Mouse (Mus musculus): ENCODE results near the gene Gm49337.

The Gm49337 gene

DNA sequence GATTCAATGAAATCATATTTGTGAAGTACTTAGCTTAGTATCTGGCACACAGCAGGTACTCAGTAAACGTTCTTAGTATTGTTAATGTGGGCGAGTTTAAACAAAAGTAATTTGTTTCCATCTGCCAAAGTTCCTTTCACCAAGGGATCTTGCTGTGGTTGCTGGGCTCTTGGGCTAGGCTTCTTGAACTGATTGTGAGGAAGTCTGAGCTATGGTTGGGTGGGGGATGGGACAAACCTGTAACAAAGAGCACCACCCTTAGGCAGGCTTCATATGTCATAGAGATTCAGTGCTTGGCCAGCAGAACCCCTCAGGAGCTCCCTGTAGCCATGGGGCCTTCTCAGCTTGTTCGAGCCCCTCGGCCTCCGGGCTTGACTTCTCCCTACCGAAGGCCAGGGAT is at the start of gene Gm49337, which contains the start of gene 1700042G07Rik:
TSS of gene Gm49337 (plus strand) at position 313 of the 400 bp plus-strand sequence.
TSS of gene 1700042G07Rik (plus strand) at position 301 of the 400 bp plus-strand sequence.
- no peak for DNase-seq (ENCODE audit: extremely low read depth, insufficient read length, low spot score)

DNA sequence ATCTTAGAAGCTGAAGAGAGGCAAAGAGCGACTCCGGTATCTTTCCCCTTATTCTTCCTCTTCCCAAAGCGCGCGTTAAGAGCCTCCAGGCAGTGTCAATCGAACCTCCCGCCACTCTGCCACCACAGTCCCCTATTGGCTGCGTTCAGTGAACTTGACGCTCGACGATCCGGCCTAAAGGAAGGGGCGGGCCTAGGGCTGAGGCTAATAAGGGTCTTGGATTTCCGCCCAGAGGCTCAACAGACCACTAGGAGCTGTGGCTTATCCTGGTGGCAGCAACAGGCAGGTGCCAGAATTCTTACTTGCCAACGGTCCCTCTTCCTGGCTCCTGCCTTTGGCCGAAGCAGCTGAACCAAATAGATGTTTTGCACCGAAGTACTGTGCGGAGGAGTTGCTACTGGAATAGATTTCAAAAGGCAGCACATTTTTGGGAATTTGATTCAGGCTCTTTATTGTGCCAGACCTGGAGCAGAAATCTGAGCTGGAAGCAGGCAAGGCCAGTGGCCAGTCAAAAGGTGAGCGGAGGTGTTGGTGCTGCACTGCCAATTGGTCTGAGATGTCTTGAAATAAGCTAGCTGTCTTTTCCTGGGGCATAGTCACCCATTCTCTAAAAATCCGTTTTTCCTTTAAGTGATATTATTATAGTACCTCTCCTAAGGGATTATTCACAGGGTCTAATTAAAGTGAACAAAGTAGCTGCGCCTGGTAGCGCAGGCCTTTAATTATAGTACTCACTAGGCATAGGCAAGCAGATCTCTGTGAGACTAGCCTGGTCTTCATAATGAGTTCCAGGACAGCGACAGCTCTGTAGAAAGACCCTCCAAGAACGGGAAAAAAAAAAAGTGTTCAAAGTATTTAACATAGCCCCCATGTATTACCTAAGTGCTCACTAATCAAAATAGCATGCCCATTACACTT is 49.3 kb upstream of the Gm49337 start, which contains the start of the genes Rad54l and Pomgnt1:
TSS of gene Rad54l (minus strand) at position 89 of the 918 bp plus-strand sequence.
TSS of gene Pomgnt1 (plus strand) at position 239 of the 918 bp plus-strand sequence.
- peak; percentile 86 for DNase-seq (ENCODE audit: extremely low read depth, insufficient read length, low spot score)

- DNase-seq (ENCODE audit: extremely low read depth, insufficient read length, low spot score) = no peak
Measured at GRCm38 (mm10) chr4:116125803-116126386, 47.3 kb upstream of the Gm49337 start.

DNA sequence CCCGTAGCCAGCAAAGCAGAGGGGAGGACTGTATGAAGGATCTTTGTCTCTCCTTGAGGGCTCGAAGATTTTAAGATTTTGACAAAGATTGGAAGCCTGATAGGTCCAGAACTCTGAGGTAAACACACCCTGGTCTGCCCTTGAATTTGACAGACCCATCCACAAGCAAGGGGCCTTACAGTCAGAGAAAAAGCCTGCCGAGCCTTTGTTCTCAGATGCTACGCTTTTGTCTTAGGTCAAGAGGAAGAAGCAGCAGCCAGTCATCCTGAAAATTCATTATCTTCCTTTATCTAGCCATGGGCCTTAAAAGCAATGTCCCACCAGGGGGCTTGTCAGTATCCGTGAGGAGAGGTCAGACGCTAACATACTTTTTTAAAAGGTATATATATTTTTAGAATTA is 45.2 kb upstream of the Gm49337 start:
- no peak for DNase-seq (ENCODE audit: extremely low read depth, insufficient read length, low spot score)

GRCm38 (mm10) chr4:116133126-116133525 is 40.1 kb upstream of the Gm49337 start:
- no peak for DNase-seq (ENCODE audit: extremely low read depth, insufficient read length, low spot score)

GRCm38 (mm10) chr4:116134990-116135389 is 38.2 kb upstream of the Gm49337 start:
- DNase-seq (ENCODE audit: extremely low read depth, insufficient read length, low spot score) = no peak

DNA sequence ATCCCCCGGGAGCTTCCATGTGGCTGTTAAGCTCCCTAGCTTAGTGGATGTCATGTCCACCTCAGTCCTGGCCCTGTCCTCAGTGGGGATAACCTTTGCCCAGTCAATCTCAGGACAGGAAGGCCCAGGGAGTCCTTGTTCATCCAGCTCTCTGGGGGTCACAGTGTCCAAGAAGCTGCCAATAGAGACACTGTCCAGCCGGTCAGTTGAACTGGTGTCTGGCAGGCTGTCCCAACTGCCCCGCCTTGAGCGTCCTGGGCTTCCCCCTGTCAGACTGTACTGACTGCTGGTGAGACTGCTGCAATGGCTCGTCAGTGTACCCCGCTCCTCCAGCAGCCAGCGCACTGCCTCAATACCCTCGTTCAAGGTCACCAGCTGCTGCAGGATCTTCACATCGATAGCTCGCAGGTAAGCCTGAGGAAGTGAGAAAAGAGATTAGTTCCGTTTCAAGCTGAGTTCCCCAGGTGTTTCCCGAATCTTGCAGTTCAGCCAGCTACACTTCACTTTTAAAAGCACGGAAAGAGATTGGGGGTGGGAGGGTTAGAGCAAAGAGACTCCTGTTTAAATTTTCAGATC is 35.7 kb upstream of the Gm49337 start:
- DNase-seq (ENCODE audit: extremely low read depth, insufficient read length, low spot score) = no peak

GRCm38 (mm10) chr4:116140801-116141574 is 32.2 kb upstream of the Gm49337 start:
- DNase-seq (ENCODE audit: extremely low read depth, insufficient read length, low spot score) = no peak

- DNase-seq (ENCODE audit: extremely low read depth, insufficient read length, low spot score) = no peak
Measured at GRCm38 (mm10) chr4:116141736-116142135, 31.4 kb upstream of the Gm49337 start.

DNA sequence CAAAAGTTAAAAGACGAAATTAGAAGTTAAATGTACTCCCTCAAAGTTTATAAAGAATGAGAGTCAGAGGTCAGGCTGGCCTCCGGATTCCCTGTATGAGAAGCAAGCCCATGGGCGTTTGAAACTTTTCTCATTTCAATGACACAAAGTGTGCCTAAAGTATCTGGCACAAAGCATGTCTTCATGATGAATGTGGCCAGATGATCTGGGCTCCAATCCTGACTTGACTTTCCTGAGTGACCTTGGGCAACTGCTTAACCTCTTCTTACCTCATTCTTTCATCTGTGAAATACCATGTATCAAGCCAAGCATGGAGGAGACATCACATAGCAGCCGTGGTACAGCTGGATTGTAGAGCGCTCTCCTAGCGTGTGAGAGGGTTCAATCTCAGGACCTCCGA is 30.9 kb upstream of the Gm49337 start:
- no peak for DNase-seq (ENCODE audit: extremely low read depth, insufficient read length, low spot score)

DNA sequence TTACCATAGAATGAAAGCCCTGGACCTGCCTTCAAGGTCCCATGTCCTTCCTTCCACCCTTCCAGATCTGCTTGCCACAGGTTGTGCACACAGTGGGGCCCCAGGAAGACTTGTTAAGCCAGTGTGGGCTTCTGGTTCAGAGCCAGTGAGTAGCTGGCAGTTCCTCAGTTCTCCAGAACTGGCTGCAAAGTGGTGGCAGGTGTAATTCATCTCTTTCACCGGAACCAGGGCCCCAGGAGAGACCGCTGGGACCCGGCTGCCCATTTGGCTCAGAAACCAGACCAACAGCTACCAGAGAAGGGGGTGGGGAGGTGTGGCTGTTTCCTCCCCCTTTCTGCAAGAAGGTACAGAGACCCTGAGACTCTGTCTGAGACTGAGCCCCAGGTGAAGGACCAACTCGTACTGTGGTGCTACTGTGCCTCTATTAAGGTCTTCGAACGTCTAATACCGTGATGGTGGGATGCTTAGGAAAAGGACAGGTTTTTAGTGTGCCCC is 29.8 kb upstream of the Gm49337 start:
- DNase-seq (ENCODE audit: extremely low read depth, insufficient read length, low spot score) = no peak

- peak; percentile 79 for DNase-seq (ENCODE audit: extremely low read depth, insufficient read length, low spot score)
Measured at GRCm38 (mm10) chr4:116143891-116144717, 29.1 kb upstream of the Gm49337 start.

DNA sequence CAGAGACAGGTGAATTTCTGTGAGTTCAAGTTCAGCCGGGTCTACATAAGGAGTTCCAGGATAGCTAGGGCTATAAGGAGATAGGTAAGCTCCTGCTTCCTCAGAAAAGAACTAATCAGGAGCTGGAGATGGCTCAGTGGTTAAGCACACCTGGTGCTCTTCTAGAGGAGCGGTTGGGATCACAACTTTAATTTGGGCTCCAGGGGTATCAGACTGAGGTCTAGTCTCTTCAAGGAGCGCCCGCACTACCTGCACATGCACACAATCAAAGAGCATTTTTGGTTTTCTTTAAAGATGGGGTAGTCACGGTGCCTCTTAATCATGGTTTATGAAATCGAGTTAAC is 23.4 kb upstream of the Gm49337 start:
- DNase-seq (ENCODE audit: extremely low read depth, insufficient read length, low spot score) = no peak

DNA sequence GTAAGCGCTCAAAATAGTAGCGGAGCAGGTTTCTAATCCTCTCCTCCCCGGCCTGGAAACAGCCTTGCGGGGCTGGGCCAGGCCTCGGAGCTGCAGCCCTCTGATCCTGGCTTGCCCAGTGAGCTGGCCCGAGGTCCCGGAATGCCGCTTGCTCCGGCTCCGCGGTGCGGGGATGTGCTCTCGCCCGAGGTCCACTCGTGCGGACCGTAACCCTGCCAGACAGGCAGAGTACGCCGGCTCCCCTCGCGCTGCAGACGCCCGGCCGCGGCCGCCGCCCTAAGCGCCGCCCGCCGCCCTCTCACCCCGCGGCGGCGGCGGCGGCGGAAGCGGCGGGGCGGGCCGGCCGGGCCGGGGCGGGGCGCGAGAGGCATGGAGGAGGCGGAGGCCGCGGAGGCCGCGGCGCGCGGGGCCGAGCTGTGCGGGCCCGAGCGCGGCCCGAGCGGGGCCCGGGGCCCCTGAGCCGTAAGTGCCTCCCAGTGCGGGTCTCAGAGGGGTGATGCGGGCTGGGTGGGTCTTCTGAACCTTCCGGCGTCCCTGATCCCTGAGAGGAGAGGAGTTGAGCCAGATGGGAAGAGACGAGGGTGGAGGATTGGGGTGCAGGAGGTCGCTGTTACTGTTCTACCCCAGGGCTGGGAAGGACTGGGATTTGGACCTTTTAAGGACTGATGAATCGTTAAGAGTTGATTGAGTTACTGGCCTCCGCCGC is 22.9 kb upstream of the Gm49337 start:
- DNase-seq (ENCODE audit: extremely low read depth, insufficient read length, low spot score) = peak; percentile 79

GRCm38 (mm10) chr4:116150862-116151221 is 22.3 kb upstream of the Gm49337 start:
- no peak for DNase-seq (ENCODE audit: extremely low read depth, insufficient read length, low spot score)

DNA sequence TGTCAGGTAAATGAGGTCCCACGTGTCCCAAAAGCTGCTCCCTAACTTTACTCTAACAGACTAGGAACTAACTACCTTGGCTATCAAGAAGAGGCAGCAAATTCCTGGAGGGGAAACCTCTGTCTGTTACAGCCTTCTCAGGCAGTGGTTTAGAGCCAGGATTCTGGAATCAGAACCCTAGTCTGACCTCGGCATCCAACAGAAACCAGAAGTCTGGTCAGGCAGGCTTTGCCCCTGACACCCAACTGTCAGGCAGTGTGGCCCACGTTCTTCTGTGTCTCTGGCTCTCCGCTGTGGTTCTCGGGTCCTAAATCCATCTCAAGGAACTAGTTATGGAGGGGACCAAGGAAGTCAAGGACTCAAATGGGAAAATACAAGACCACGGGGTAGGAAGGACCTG is 21.9 kb upstream of the Gm49337 start, which contains the start of gene Lurap1:
TSS of gene Lurap1 (minus strand) at position 101 of the 400 bp plus-strand sequence.
- DNase-seq (ENCODE audit: extremely low read depth, insufficient read length, low spot score) = no peak

DNA sequence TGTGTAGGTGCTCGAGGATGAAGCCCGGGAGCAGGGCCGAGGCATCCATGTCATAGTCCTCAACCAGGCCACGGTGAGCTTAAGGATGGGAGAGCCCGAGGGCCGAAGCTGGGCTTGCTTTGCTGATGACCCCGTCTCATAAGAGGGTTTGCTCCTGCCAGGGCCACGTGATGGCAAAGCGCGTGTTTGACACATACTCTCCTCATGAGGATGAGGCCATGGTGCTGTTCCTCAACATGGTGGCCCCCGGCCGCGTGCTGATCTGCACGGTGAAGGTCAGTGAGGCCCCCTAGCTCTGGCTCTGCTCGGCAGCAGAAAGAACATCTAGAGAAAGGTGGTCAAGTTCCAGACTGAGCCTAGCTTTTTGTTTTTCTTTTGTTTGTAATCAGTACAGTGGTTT is 20.5 kb upstream of the Gm49337 start:
- no peak for DNase-seq (ENCODE audit: extremely low read depth, insufficient read length, low spot score)

GRCm38 (mm10) chr4:116157882-116158281 is 15.3 kb upstream of the Gm49337 start:
- no peak for DNase-seq (ENCODE audit: extremely low read depth, insufficient read length, low spot score)

DNA sequence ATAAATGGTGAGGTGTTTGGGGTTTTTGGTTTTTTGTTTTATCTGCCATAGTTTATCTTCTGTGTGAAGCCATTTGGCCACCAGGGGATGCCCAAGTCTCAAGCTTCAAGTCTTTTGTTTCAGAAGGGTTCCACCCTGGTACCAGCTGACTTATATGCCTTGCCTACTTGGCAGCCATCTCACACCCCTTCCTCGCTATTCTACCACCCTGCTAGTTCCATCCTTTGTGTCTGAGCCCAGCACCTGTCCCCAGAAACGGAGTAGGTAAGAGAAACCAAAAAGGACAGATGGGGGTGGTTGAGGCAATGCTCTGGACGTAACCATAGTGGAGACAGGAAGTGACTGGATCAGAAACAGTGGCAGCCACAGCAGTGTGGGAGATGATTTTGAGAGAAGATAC is 13.3 kb upstream of the Gm49337 start:
- DNase-seq (ENCODE audit: extremely low read depth, insufficient read length, low spot score) = no peak

Measured in 3134 (cell line).